Mouse (Mus musculus): Measurements from ENCODE around the gene Ppp1r1b. TPM values are rescaled to one million over a fixed set of nuclear protein-coding genes. Genes with fewer than 3 reads are reported as not detected.
"Not testable (repeated sequence)": the region's sequence is repeated elsewhere in the genome, so short reads cannot be mapped to it uniquely, and the experiment has no call there.

Ppp1r1b gene
- polyA plus RNA-seq, 1 experiment, result 0.02 TPM

- TF ChIP-seq GATA1 (IDR thresholded peaks at IDR 0.05; ENCODE audit: low read length) (no peak), TAL1 (IDR thresholded peaks at IDR 0.05; ENCODE audit: low read length) (no peak)
- no peak overlapping the region for H3K4me3 ChIP-seq (replicated peaks)
- peaks cover 38% of the 10 kb centered on the region for H3K36me3 ChIP-seq (ENCODE audit: control insufficient read depth)
- H3K4me1 ChIP-seq (ENCODE audit: control insufficient read depth), result no peaks in the 10 kb centered on the region; the same call in 1 of the 2 replicates
- no peaks in the 10 kb centered on the region for H3K9me3 ChIP-seq (ENCODE audit: control insufficient read depth, low read length)
- H3K27me3 ChIP-seq (ENCODE audit: control insufficient read depth), result no peaks in the 10 kb centered on the region
Observed at GRCm38 (mm10) chr11:98372406-98372805, 24.2 kb downstream of the Ppp1r1b start.

DNA sequence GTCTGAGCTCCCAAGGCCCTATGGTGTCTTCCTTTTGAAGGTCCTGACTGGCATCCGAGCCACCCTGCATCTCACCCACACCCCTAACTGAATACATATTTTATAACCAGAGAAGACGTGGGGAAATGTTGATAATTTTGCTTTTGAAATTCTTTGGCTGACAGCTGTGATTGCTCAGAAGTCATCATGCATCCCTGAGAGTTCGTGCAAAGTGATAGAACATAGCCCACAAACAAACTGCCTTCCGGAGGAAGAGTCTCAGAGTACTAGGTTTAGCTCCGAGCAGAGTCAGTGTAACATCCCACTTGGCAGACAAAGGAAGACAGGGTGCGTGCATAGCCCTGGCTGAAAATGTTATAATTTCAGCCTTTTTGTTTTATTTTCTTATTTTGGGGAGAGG is 25.0 kb downstream of the Ppp1r1b start:
- TF ChIP-seq GATA1 (IDR thresholded peaks at IDR 0.05; ENCODE audit: low read length) (no peak), TAL1 (IDR thresholded peaks at IDR 0.05; ENCODE audit: low read length) (no peak)
- Histone ChIP-seq H3K27me3 (ENCODE audit: control insufficient read depth) (no peaks in the 10 kb centered on the region), H3K4me1 (ENCODE audit: control insufficient read depth) (no peaks in the 10 kb centered on the region; the same call in 1 of the 2 replicates), H3K9me3 (ENCODE audit: control insufficient read depth, low read length) (no peaks in the 10 kb centered on the region), H3K36me3 (ENCODE audit: control insufficient read depth) (peaks cover 46% of the 10 kb centered on the region), H3K4me3 (replicated peaks) (no peak overlapping the region)

- no peak overlapping the region for H3K4me3 ChIP-seq (replicated peaks)
- no peak for TF ChIP-seq TAL1 (IDR thresholded peaks at IDR 0.05; ENCODE audit: low read length)
- TF ChIP-seq GATA1 (IDR thresholded peaks at IDR 0.05; ENCODE audit: low read length), result no peak
- H3K27me3 ChIP-seq (ENCODE audit: control insufficient read depth), result no peaks in the 10 kb centered on the region
- H3K9me3 ChIP-seq (ENCODE audit: control insufficient read depth, low read length), result no peaks in the 10 kb centered on the region
- H3K4me1 ChIP-seq (ENCODE audit: control insufficient read depth), result no peaks in the 10 kb centered on the region; the same call in 1 of the 2 replicates
- peaks cover 56% of the 10 kb centered on the region for H3K36me3 ChIP-seq (ENCODE audit: control insufficient read depth)
Observed at GRCm38 (mm10) chr11:98374266-98374665, 26.1 kb downstream of the Ppp1r1b start.

- H3K4me1 ChIP-seq (ENCODE audit: control insufficient read depth), result no peaks in the 10 kb centered on the region; the same call in 1 of the 2 replicates
- peaks cover 72% of the 10 kb centered on the region for H3K36me3 ChIP-seq (ENCODE audit: control insufficient read depth)
- H3K9me3 ChIP-seq (ENCODE audit: control insufficient read depth, low read length), result no peaks in the 10 kb centered on the region
- TF ChIP-seq GATA1 (IDR thresholded peaks at IDR 0.05; ENCODE audit: low read length) (no peak), TAL1 (IDR thresholded peaks at IDR 0.05; ENCODE audit: low read length) (no peak)
- H3K4me3 ChIP-seq (replicated peaks), result no peak overlapping the region
- no peaks in the 10 kb centered on the region for H3K27me3 ChIP-seq (ENCODE audit: control insufficient read depth)
Observed at GRCm38 (mm10) chr11:98376756-98377155, 28.6 kb downstream of the Ppp1r1b start.

DNA sequence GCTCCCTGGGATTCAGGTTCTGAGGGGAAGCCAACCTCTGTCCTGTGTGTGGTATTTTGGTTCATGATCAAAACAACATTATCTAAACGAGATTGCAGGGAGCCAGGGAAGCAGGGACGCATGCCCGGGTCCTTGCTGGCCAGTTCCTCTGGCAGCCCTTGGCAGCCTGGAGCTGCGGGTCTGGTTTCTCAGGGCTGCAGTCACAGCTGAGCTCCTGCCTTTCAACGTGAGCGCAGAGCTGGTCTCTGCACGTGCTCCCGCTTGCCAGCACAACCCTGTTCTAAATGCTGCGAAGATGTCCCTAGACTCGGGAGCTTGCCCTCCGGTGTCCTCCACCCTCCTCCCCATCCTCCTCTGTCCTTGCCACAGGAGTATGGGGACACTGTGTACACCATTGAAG is 29.6 kb downstream of the Ppp1r1b start:
- Histone ChIP-seq H3K27me3 (ENCODE audit: control insufficient read depth) (no peaks in the 10 kb centered on the region), H3K9me3 (ENCODE audit: control insufficient read depth, low read length) (no peaks in the 10 kb centered on the region), H3K36me3 (ENCODE audit: control insufficient read depth) (peaks cover 72% of the 10 kb centered on the region), H3K4me3 (replicated peaks) (no peak overlapping the region), H3K4me1 (ENCODE audit: control insufficient read depth) (no peaks in the 10 kb centered on the region)
- TF ChIP-seq GATA1 (IDR thresholded peaks at IDR 0.05; ENCODE audit: low read length) (no peak), TAL1 (IDR thresholded peaks at IDR 0.05; ENCODE audit: low read length) (no peak)

DNA sequence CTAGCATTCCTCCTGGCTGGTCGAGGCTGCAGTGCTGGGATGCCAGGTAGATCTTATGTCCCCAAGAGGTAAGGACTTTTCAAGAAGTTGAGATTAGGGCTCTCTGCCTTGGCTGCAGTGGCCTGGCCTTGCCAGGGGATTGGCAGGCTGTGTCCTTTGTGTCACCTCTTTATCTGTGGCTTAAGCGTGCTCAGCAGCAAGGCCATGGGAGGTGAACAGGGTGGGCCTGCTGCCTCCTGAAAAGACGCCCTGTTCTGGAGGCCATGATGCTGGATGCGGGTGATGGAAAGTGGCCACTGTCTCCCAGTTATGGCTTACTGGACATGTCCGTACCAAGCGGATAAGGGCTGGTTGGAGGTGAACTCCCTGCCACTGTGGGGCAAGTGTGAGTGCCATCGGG is 31.2 kb downstream of the Ppp1r1b start:
- TF ChIP-seq TAL1 (IDR thresholded peaks at IDR 0.05; ENCODE audit: low read length) (no peak), GATA1 (IDR thresholded peaks at IDR 0.05; ENCODE audit: low read length) (no peak)
- Histone ChIP-seq H3K4me3 (replicated peaks) (no peak overlapping the region), H3K9me3 (ENCODE audit: control insufficient read depth, low read length) (no peaks in the 10 kb centered on the region), H3K4me1 (ENCODE audit: control insufficient read depth) (no peaks in the 10 kb centered on the region), H3K27me3 (ENCODE audit: control insufficient read depth) (peaks cover 12% of the 10 kb centered on the region), H3K36me3 (ENCODE audit: control insufficient read depth) (peaks cover 65% of the 10 kb centered on the region)

DNA sequence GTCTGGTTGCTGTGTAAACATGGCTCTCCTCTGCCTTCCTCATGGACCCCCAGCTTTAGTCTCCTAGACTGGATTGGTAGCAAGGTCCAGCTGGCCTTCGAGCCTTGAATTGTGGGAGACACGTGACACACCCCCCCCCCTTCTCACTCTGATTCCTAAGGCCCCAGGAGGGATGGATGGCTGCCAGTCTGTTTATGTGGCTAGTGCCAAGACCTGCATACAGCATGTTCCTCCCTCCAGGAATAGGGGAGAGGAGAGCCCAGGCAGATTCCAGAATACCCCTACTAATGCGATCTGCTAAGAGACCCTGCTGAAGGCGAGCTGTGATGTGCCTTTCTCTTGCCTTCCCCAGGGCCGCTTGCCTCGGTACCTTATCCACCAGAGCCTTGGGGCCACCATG is 31.9 kb downstream of the Ppp1r1b start:
- TF ChIP-seq GATA1 (IDR thresholded peaks at IDR 0.05; ENCODE audit: low read length), result no peak
- TF ChIP-seq TAL1 (IDR thresholded peaks at IDR 0.05; ENCODE audit: low read length), result no peak
- no peaks in the 10 kb centered on the region for H3K9me3 ChIP-seq (ENCODE audit: control insufficient read depth, low read length)
- no peak overlapping the region for H3K4me3 ChIP-seq (replicated peaks)
- H3K36me3 ChIP-seq (ENCODE audit: control insufficient read depth), result peaks cover 57% of the 10 kb centered on the region
- no peaks in the 10 kb centered on the region for H3K4me1 ChIP-seq (ENCODE audit: control insufficient read depth)
- peaks cover 20% of the 10 kb centered on the region for H3K27me3 ChIP-seq (ENCODE audit: control insufficient read depth)

DNA sequence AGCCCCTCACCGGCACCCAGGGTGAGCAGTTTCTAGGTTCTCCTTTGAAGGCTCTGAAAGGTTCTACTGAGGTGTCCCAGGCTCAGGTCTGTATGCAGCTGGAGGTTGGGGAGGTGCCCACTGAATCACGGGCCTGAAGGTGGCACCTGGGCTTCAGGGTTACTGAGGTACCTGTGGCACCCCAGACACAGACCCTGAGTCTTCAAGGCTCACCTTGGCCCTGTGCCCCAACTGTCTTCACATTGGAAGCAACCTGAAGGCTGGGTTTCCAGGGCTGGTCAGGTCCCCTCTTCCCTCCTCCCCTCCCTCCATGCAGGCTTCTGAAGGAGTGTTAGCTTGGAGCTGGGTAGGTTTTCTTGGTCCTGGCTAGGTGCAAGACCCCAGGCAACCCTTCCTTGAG is 33.4 kb downstream of the Ppp1r1b start:
- H3K4me3 ChIP-seq (replicated peaks), result no peak overlapping the region
- H3K9me3 ChIP-seq (ENCODE audit: control insufficient read depth, low read length), result no peaks in the 10 kb centered on the region
- H3K27me3 ChIP-seq (ENCODE audit: control insufficient read depth), result peaks cover 35% of the 10 kb centered on the region
- H3K4me1 ChIP-seq (ENCODE audit: control insufficient read depth), result no peaks in the 10 kb centered on the region; the same call in none of the 2 replicates
- peaks cover 42% of the 10 kb centered on the region for H3K36me3 ChIP-seq (ENCODE audit: control insufficient read depth)
- TF ChIP-seq GATA1 (IDR thresholded peaks at IDR 0.05; ENCODE audit: low read length) (no peak), TAL1 (IDR thresholded peaks at IDR 0.05; ENCODE audit: low read length) (no peak)

DNA sequence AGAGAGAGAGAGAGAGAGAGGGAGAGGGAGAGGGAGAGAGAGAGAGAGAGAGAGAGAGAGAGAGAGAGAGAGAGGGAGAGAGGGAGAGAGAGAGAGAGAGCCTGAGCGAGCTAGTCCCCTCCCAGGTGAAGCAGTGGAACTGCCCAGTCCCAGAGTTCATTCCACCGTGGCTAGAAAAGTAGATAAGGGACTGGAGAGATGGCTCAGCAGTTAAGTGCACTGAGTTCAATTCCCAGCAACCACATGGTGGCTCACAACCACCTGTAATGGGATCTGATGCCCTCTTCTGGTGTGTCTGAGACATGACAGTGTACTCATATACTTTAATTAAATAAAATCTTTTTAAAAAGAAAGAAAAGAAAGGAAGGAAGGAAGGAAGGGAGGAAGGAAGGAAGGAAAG is 34.2 kb downstream of the Ppp1r1b start:
- Histone ChIP-seq H3K27me3 (ENCODE audit: control insufficient read depth) (peaks cover 43% of the 10 kb centered on the region), H3K36me3 (ENCODE audit: control insufficient read depth) (peaks cover 34% of the 10 kb centered on the region)
- not testable (repeated sequence) for H3K4me1 ChIP-seq (ENCODE audit: control insufficient read depth); H3K9me3 ChIP-seq (ENCODE audit: control insufficient read depth, low read length); H3K4me3 ChIP-seq (replicated peaks)

Measured in erythroblast, embryonic 14.5 days (primary cell).